Mouse (Mus musculus): ENCODE measurements around the gene Clptm1. TPM values are rescaled to one million over a fixed set of nuclear protein-coding genes. Genes with fewer than 3 reads are reported as not detected.
"Not testable (repeated sequence)": the region's sequence is repeated elsewhere in the genome, so short reads cannot be mapped to it uniquely, and the experiment has no call there.

The Clptm1 gene
- total RNA-seq, 2 experiments from 2014 or later, result 80.2 to 82.8 TPM

DNA sequence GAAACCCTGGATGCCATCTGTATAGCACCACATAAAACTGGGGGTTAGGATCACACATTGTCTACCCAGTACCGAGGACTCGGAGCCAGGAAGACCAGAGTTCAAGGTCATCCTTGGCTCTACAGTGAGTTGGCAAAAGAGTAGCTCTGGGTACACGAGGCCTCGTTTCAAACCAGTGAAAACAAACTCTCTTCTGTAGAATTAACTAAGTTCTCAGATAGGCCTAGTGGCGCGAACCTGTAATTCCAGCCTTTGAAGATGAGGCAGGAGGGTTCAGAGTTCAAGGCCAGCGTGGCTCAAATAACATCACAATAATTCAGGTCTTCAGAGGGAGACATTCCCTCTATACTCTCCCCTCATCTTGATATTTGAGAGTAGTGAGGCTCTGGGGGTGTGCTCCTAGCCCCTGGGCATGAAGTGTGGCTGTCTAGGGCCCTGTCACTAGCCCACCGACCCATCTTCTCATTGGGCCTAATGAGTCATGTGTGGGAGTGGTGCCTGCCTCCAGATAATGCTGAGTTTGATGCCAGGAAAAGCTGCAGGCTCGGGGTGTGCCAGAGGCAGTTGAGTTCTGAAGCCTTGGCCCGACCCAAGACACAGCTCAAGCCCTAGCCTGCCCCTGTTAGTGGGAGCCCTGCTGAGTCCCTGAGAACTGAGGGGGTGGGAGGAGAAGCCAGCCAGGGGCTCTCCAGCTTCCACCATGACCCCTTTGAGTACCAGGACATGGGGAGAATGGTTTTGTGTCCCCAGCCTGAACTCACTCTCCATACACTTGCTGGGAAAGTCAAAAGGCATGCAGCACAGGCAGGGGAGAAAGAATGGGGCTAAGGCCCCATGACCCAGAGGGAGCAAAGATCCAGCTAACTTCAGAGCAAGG lies 29.7 kb upstream of the Clptm1 start:
- intact Hi-C loops (cut with DNase I), result no loop called here
- no peak for DNase-seq

DNA sequence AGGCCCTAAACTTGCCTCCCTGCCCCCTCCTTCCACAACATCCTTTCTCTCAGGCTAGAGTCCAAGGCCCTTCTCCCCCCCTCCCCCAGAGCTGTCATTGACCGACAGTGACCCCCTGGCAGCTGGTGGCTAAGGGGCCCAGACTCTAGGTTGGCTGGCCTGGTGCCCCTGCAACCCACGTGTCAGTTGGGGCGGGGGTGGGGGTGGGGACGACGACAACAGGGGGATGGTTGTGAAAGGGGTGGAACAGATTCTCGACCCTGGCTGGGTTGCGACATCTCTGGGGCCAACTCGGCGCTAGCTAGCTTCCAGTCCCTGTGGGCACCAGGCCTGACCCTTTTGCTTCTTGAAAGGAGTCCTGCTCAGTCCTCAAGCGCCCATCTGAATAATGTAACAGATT lies 28.6 kb upstream of the Clptm1 start:
- peak; percentile 66 to 67 for DNase-seq
- intact Hi-C loops (cut with DNase I), result no loop called here

DNA sequence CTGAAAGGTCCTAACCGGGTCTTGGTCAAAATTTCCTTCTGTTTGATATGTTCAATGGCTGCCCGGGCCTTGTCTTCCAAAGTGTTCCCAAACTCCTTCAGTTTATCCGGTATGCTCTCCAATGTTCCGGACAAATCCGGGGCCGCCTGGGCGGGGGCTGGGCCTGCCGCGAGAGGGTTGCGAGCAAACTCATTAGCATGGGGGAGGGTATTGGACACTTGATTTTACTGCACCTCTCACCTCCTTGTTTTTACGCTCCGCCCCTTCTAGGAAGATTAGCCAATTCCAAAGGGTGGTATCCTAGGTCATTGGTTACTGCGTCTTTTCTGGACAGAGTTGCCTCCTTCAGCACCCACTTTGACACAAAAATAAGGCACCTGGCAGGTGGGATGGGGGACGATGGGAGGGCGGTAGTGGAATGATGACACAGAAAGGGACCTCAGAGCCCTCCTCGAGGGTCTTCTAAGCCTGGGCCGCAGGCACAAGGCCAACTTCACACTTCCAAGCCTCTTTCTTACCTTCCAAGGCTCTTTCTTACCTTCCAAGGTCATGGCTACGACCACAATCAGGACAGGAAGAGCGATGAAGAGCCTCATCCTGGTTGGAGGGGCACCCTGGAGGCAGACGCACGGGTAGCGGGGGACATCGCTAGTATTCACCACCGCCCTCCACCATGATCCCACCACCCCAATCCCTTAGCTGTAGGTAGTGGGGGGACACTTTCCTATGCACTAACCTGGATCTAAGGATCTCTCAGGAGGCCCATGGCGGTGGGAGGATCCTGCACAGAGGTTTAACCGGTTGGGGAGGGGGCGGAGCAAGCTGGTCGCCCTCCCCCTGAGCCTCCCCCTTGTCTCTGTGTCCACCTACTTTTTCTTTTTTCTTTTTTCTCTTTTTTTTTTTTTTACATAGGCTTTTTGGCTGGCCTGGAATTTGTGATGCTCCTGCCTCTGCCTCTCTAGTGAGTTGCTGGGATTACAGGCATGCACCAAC lies 27.3 kb upstream of the Clptm1 start, which contains the start of gene Apoc1:
Gene Apoc1, minus strand, starts transcription at position 788 of the 993 bp plus-strand sequence.
- no peak for DNase-seq
- intact Hi-C loops (cut with DNase I), result no loop called here

DNA sequence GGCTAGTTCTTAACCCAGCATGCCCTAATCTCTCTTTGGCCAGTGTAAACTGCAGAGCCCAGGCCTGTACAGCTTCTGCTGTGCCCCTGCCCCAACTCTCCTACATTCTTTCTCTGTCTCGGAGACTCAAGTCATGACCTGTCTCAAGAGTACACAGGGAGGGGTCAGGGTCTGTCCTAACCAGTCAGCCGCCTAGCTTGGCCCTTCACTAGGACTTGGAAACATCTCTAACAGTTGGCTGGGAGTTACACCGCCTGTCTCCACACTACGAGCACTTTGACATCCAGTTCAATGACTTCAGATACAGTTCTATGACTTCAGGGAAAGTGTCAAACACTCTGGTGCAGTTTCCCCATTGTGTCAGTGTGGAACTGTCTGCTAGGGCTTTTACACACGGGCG lies 26.6 kb upstream of the Clptm1 start:
- intact Hi-C loops (cut with DNase I), result no loop called here
- no peak for DNase-seq

DNA sequence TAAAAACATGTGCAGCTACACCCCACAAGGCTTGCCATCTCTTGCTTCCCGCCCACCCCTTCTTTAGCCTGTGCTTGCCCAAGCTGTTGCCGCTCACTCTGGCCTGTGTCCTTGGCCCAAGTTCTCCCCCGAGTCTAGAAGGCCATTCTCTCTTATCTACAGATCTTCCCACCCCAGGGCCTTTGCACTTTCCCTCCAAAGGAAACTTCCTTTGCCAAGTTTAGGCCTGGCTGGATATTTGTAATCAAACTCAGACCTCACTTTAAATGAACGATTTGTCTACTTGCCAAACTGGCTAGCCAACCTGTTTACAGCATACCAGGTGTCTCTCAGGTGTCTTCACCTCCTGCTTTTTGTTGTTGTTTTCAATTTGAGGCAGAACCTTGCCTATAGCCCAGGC lies 26.0 kb upstream of the Clptm1 start:
- no peak for DNase-seq
- intact Hi-C loops (cut with DNase I), result no loop called here

DNA sequence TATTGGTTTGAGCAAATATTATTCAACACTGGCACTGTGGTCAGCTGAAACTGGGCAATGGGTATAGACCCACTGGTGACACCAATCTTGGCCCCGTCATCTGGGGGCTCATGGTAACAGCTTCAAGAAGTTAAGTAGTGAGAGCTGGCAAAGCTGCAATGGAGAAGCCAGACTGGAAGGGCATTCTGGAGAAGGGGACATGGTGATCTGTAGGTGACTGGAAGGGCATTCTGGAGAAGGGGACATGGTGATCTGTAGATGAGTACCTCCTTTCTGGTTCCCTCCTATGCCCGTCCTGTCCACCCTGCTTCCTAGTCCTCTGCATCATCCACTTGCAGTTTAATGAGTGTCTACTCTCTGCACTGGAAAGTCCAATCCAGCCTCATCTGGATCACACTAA lies 23.8 kb upstream of the Clptm1 start:
- intact Hi-C loops (cut with DNase I), result no loop called here
- no peak for DNase-seq

DNA sequence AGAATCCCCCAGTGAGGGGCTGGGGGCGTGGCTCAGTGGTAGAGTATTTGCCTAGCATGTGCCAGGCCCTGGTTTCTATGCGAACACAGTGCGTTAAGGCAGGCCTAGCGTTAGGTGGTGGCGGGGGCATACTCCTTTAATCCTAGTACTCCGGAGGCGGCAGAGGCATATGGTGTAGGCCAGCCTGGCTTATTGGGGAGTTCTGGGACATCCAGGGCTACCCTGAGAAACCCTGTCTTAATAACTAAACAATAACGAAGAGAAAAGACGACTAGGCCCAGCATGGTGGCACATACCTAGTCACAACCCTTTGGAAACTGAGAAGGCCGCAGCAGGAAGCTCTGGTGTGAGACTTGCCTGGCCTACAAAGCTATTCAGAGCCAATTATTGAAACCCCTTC lies 23.3 kb upstream of the Clptm1 start:
- no peak for DNase-seq
- intact Hi-C loops (cut with DNase I), result no loop called here

DNA sequence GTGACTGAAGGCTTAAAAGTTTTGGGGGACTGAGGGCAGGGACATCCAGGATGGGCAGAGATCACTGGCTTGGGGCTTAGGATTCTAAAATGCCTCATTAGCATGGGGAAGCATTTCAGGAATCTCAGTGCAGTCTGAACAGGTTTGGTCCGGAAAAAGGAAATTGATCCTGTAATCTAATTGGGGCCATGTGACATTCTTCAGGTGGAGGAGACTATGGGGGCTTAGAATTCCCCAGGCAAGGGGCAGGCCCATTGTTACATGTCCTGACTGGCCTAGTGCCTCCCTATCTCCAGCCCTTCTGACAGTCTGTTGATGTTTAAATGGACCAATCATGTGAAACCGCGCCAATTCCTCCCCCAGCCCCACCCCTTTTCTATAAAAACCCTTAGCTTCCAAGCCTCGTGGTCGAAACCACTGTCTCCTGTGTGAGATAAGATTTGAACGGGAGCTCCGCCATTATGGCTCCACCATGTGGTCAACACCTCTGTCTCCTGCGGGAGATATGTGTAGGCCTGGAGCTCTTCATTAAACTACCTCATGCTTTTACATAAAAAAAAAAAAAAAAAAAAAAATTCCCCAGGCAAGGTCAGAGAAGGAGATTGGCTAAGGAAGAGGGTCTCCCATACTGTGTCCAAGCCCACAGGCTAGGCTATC lies 22.2 kb upstream of the Clptm1 start:
- DNase-seq; intact Hi-C loops (cut with DNase I): not testable (repeated sequence)

DNA sequence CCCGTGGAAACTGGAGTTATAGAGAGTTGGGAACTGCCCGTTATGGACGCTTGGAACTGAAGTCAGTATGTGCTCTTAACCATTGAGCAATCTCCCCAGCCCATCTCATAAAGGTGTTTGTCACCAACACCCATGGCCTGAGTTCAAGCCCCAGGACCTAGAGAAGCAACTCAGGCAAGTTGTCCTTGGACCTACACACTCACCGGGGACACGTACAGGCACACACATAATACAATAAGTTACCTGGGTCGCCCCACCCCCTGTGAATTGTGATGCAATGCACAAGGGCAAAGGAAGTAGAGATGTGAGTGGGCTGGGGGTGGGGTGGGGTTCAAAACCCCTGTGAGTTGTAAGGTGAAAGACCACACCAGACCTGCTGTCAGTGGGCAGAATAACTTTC lies 21.7 kb upstream of the Clptm1 start:
- intact Hi-C loops (cut with DNase I), result no loop called here
- no peak for DNase-seq

DNA sequence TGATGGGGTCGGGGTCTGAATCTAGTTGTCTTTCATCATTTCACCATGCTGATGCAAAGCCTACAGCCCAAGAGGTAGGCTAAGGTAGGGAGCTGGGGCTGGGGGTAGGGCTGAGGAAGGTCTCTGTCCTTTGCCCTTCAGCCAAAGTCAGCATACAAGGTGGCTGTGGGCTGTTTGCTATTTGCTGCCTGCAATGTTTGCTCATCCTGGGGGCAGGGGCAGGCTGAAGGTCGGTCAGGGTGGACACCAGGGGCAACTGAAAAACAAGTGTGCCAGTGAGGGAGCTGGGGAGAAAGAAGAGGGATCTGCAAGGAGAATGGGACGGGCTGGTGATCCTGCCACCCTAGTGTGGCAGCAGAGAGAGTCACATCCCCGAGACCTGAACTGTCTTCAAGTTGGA lies 20.5 kb upstream of the Clptm1 start:
- intact Hi-C loops (cut with DNase I), result no loop called here
- DNase-seq, result no peak

DNA sequence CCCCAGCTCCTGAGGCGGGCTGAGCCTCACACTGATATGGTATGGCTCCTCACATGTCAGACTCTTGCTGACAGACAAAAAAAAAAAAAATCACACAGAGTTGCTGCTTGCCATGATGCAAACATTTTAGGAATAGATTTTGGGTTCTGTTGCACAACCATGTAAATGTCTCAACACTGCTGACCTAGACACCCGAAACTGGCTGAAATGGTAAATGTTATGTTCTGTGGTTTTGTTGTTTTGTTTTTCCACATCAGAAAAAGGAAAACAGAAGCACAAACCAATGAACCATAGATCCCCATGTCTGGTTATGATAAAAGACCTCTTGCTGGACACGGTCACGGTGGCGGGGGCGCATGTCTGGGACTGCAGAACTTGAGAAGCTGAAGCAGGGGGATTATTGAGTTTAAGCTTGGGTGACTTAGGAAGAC lies 19.0 kb upstream of the Clptm1 start:
- no peak for DNase-seq
- intact Hi-C loops (cut with DNase I), result no loop called here

DNA sequence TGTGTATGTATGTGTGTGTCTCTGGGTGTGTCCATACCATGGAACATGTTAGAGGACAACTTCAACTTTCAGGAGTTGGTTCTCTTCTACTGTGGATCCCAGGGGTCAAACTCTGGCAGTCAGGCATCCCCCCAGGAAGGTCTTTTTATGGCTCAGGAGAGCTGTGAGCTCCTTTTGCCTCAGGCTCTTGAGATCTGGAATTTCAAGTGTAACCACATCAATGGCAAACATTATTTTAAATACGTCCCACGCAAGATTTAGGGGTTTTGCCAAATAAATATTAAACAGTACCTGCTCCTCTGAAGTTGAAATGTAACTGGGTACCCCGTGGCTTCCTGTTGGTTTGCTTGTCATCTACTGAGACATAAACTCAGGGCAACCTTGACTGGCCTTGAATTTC lies 18.1 kb upstream of the Clptm1 start:
- no peak for DNase-seq
- intact Hi-C loops (cut with DNase I), result no loop called here

DNA sequence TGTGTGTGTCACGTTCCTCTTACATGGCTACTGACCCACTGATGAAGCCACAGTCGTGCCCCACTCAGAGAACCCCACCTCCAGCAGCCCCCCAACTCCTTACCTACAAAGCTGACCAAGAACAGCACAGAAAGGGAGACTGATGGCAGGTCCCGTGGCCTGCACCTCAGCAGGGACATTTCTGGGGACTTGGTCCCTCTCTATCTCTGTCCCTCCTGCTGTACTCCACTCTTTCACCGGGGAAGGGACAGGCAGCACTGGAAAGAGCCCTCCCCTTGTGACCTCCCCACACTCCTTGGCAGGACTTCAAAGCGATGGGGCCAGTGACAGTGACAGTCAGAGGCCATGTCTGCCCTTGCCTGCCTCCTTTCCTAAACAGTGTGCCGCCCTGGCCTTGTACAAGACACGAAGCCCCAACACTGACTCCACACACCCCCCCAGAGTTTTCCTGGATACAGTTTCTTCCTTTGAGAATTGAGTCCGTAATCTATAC lies 16.4 kb upstream of the Clptm1 start, which contains the start of the genes Gm44805 and Apoc4:
Gene Gm44805, minus strand, starts transcription at position 222 of the 493 bp plus-strand sequence.
Gene Apoc4, minus strand, starts transcription at position 278 of the 493 bp plus-strand sequence.
- DNase-seq, result no peak

DNA sequence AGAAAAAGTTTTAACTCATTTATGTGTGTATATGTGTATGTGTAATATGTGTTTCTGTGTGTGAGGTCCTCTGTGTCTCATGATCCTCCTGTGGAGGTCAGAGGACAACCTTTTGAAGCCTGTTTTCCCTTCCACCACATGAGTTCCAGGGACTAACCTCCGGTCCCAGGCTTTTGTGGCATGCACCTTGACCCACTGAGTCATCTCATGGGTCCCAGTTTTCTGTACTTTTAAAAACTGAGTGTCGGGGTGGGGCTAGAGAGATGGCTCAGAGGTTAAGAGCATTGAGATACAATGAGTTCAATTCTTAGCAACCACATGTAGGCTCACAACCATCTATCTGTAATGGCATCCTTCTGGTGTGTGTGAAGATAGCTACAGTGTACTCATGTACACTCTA lies 15.9 kb upstream of the Clptm1 start:
- intact Hi-C loops (cut with DNase I), result no loop called here

More for the DNA sequence above, 16.4 kb upstream of the Clptm1 start, which contains the start of the genes Gm44805 and Apoc4:
- intact Hi-C loops (cut with DNase I), result no loop called here

DNA sequence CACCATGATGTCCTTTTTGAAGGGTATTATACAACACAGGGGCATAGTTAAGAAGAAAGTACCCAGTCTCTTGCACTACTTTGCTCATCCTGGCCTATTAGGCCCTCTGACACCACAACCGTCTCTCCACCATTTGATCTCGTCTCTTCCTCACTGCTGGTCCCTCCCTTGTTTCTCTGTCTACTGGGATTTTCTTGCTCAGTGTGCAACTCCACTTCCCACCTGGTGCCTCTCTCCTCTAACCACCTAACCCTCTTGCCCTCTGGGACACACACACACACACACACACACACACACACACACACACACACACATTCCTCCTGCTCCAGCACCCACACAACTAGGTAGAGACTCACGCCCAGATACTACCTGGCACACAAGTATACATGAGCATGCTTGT lies 14.1 kb upstream of the Clptm1 start:
- intact Hi-C loops (cut with DNase I), result no loop called here
- no peak for DNase-seq

More for the DNA sequence above, 15.9 kb upstream of the Clptm1 start:
- DNase-seq, result no peak

DNA sequence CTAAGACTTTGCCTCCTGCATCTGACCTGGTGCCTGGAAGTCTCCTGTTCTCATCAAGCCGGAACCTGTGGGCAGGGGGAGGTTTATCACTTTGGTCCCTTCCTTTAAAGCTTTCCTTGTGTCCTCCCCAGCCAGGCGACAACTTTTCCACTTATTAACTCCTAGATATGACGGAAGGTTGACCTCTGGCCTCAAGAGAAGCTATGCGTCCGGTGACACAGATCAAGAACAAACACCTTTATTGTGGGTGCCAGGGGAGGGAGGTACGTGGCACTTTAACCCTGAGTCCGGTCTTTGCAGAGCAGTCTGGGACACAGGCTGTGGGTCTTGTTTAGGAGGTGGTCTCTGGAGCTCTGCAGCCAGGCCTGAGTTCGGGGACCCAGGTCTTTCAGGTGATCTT lies 13.0 kb upstream of the Clptm1 start, which contains the start of gene Apoc2:
Gene Apoc2, minus strand, starts transcription at position 70 of the 400 bp plus-strand sequence.
- intact Hi-C loops (cut with DNase I), result no loop called here
- DNase-seq, result no peak

DNA sequence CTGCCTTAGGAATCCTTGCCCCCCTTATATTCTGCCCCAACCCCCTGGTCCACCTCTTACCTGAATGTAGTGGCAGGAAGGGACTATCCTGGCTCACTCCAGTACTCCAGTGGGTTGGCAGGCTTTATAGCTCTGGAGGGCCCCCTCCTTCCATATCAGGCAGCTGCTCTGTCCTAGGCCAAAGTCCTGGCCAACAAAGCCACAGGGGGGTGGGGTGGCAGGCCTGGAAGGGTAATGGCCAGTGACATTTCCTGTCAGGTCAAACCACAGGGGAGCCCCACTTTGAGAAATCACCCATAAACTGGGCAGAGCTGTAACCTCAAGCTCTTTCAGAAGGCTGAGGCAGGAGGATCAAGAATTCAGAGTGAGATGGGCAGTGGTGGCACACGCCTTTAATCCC lies 11.8 kb upstream of the Clptm1 start:
- intact Hi-C loops (cut with DNase I), result no loop called here
- DNase-seq, result no peak

DNA sequence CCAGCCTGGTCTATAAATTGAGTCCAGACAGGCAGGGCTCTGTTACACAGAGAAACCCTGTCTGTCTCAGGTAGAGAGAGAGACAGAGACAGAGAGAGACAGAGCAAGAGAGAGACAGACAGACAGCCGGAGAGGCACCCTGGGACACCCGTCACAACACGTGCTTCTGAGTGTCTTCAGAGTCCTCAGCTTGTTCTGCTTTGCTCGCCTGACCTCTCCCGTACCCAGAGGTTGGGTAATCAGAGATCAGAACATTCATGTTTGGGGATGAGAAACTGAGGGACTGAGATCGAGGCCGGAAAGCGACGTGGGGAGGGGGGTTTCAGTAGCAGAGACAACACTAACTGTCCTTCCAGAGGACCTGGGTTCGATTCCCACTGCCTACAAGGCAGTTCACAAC lies 11.0 kb upstream of the Clptm1 start:
- no peak for DNase-seq
- intact Hi-C loops (cut with DNase I), result no loop called here

DNA sequence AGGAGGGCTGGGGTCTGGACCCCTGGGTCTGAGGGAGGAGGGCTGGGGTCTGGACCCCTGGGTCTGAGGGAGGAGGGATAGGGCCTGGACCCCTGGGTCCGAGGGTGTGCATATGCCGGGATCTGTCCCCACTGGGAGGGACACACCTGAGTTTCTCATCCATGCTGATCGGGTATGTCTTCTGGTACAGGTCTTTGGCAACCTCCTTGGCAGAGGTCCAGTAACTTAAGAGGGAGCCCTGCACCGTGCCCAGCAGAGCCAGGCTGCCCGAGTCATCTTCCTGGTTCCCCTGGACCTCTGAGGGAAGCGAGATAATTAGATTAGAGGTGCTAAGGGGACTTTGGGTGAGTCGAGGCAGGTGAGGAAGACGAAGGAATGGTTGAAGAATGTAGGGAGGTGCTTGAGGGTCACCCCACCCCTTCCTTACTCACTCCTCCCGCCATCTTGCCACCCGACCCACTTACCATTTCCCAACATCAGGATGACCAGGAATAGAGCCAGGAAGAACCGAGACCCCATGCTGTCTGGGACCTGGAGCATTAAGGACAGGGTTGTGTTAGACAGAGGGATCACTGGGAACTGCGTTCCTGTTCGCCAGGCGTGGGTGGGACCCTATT lies 8.4 kb upstream of the Clptm1 start:
- no peak for DNase-seq
- intact Hi-C loops (cut with DNase I), result no loop called here

DNA sequence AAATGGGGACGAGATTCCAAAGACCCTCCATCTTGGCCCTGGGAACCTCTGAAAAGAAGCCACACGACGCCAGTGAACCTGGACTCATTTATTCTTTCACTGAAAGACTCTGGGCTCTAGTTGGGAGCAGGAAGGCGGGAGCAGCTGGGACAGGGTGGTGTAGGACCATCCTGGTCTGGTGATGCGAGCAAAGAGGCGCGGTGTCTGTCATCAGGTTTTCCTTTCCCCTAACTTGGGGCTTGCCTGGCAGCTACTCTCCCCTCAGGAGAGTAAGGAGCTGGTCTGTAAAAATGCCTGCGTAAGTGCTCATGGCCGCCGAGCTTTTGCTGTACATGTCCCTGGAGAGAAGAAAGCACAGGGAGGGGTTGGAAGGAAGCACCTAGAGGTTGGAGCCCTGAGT lies 6.7 kb upstream of the Clptm1 start:
- no peak for DNase-seq
- intact Hi-C loops (cut with DNase I), result no loop called here
